Mouse (Mus musculus) CD4-positive helper T cell, adult 2 months (primary cell): ENCODE measurements at regions not wholly inside any gene's neighbourhood (a gene's known extent, or its start where the extent isn't known, plus 50 kb on each side); places are given as distances from the start of the nearest gene placed in this dataset.
"Not testable (repeated sequence)": the region's sequence is repeated elsewhere in the genome, so short reads cannot be mapped to it uniquely, and the experiment has no call there.

Source experiments
- DNase-seq: peaks from one replicate; pipeline ENCODE4 v3.0.0-alpha.2; 2012; ENCODE audit warnings: low read depth, missing footprints, low spot score

- not testable (repeated sequence) for DNase-seq
Observed at GRCm38 (mm10) chr4:55279351-55279750, 70.5 kb upstream of the Rad23b start.

- peak; percentile 19 for DNase-seq
Observed at GRCm38 (mm10) chr4:55280706-55281105, 69.1 kb upstream of the Rad23b start.

- DNase-seq, result no peak
Observed at GRCm38 (mm10) chr4:55281486-55282096, 68.3 kb upstream of the Rad23b start.

GRCm38 (mm10) chr4:55282474-55282873, 67.4 kb upstream of the Rad23b start:
- no peak for DNase-seq

- DNase-seq, result no peak
Observed at GRCm38 (mm10) chr4:55284722-55285225, 65.1 kb upstream of the Rad23b start.

DNA sequence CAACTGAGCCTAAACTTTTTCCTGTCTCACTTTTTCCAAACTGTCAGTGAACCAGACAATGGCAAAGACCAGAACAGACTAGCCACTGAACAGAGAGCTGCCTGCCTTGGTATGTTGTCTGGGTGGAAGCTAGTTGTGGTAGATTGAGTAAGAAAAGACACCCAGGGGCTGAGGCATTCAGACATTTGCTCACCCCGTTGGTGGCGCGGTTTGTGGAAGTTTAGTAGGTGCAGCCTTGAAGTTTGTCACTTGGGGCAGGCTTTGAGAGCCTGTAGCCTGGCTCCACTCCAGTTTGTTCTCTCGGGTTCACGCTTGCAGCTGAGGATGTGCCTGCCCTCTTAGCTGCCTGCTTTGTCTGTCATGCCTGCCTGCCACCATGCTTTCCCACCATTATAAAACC, 64.2 kb upstream of the Rad23b start:
- no peak for DNase-seq

DNA sequence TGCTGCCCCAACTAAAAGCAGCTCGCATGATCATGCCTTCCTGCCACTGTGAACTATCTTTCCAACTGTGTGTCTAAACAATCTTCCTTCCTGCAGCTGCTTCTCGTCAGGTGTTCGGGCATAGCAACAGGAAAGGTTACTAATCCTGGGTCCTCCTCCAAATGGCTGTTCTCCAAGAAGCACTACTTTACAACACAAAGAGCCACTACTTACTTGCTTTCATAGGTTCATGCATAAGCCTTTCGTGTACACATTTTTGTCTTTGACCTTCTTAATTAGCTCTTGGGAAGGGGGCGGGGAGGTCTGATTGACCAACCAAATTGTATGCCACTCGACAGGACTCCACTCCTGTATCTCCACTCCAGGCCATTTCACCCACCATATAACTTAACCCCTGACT, 61.4 kb upstream of the Rad23b start:
- no peak for DNase-seq

DNA sequence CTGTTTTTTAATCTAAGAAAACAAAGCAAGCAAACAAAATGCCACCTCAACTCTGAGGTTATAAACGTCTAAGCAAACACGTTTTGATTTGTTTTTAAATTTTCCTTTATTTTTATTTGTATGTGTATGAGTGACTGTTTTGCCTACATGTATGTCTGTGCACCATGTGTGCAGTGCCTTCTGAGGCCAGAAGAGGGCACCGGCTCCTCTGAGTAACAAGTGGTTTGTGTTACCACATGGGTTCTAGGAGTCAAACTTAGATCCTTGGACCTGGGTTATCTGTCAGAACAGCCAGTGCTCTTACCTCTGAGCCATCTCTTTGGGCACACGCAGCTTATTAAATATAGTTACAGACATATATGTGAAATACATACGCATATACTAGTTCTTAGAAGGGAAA, 57.6 kb upstream of the Rad23b start:
- DNase-seq, result peak; percentile 27

DNA sequence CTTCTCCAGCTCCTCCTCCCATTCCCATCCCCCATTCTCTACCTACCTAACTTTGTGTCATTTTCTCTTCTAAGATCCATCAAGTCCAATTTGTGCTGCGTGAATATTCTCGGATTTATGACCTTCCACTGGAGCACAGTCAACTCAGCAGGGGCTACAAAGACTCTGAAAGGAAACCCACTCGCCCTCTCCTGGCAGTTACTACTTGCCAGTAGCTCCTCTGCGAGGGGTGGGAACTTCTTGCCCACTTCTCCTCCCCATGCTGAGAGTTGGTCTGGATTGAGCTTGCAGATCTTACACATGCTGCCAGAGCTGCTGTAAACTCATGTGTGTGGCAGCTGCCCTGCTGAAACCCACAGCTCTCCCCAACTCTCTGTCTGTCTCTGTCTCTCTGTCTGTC, 57.1 kb upstream of the Rad23b start:
- no peak for DNase-seq

DNA sequence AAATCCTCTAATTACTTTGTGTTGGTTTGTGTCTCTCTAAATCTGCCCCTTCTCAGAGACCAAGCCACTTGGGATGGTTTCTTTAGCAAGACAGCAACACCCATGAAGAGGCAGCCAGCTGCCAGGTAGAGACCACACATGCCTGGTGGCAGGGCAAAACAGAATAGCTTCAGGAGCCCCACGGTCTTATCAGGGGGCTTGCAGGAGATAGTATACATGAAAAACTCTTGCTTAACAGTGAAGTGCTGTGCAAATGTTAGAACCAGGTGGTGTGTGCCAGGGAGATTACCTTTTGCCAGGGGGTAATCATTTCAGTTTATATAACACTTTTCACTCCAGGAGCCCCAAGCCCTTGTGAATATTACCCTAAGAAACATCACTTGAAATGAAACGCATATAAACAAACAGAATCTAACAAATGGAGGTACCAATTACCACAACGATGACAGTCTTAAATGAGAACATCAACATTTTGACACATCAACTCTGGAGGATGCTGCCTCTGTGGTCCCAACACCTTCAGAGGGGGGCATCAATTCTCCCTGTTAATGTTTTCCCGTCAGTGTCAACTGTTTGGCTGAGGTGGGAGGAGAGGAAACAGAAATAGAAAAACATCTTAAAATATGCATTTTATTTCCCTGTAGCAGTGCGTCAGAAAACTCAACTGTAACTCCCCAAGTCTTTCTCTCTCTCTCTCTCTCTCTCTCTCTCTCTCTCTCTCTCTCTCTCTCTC, 56.3 kb upstream of the Rad23b start:
- DNase-seq, result no peak

DNA sequence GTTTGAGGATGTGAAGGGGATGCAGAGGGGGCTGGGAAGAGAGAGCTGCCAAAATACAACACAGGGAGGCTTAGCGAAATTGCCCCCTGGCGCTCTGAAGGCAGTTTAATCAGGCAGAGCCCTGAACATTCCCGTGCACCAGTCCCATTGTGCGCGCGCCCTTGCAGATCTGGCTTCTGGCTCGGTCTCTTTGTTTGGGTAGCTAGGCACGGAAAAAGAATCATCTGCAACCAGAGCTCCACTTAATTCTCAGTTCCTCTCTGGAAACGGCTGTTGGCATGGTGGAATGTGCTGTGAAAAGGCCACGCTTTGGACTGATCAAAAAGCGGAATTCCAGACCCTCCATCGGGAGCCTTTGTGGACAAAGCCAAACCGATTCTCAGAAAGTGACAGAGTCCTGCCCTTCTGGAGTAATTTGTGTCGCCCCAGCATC, 55.6 kb upstream of the Rad23b start:
- no peak for DNase-seq

- no peak for DNase-seq
Observed at GRCm38 (mm10) chr4:55297841-55298240, 52.0 kb upstream of the Rad23b start.
